Mouse (Mus musculus) kidney, embryonic 14.5 days (tissue): ENCODE data around the gene Lmx1b. TPM values are rescaled to one million over a fixed set of nuclear protein-coding genes. Genes with fewer than 3 reads are reported as not detected.

ENCODE experiments used
- ATAC-seq: fragments of 200-750 bp; cut with Nextera tagmentation; 2 replicates; pipeline ENCODE4 v1.8.0; 2017; ENCODE audit warnings: moderate number of reproducible peaks, mild to moderate bottlenecking, moderate TSS enrichment, moderate library complexity; ENCODE audit not compliant: low FRiP score, low TSS enrichment
- H3K27ac ChIP-seq: fragments of 300-500 bp; sonication (generic); 2 replicates; pipeline ENCODE4 v1.5.1; 2014; ENCODE audit warnings: low read depth, mild to moderate bottlenecking, low read length, moderate library complexity, mixed read lengths
- H3K27me3 ChIP-seq: fragments of 300-500 bp; sonication (generic); 2 replicates; pipeline ENCODE4 v1.6.1; 2014; ENCODE audit warnings: mild to moderate bottlenecking, low read length; ENCODE audit not compliant: control insufficient read depth, insufficient read depth
- H3K36me3 ChIP-seq: fragments of 300-500 bp; sonication (generic); 2 replicates; pipeline ENCODE4 v1.6.1; 2014; ENCODE audit warnings: low read length, mixed read lengths; ENCODE audit not compliant: control insufficient read depth, insufficient read depth
- H3K4me1 ChIP-seq: fragments of 300-500 bp; sonication (generic); 2 replicates; pipeline ENCODE4 v1.6.1; 2014; ENCODE audit warnings: low read length, mixed read lengths; ENCODE audit not compliant: control insufficient read depth, insufficient read depth
- H3K4me2 ChIP-seq: fragments of 300-500 bp; sonication (generic); replicated peaks from 2 replicates; pipeline ENCODE4 v1.6.1; 2014; ENCODE audit warnings: low read depth, mild to moderate bottlenecking, low read length
- H3K4me3 ChIP-seq: fragments of 300-500 bp; sonication (generic); 2 replicates; pipeline ENCODE4 v1.5.1; 2014; ENCODE audit warnings: mild to moderate bottlenecking, low read length
- H3K9ac ChIP-seq: fragments of 300-500 bp; sonication (generic); 2 replicates; pipeline ENCODE4 v1.6.1; 2014; ENCODE audit warnings: low read depth, mild to moderate bottlenecking, low read length, moderate library complexity
- H3K9me3 ChIP-seq: fragments of 300-500 bp; sonication (generic); 2 replicates; pipeline ENCODE4 v1.6.1; 2016; ENCODE audit warnings: low read length; ENCODE audit not compliant: control insufficient read depth
- WGBS: fragments of 180-500 bp; shearing (Covaris S2); extraction: QIAGEN DNeasy Blood & Tissue Kit; methylation state at CpG from one replicate; pipeline ENCODE4 v1.1.7; 2014; 5-methylcytosine and 5-hydroxymethylcytosine counted together
- polyA plus RNA-seq: library from polyadenylated mRNA; unstranded; fragments of >200 nt; fragmentation: Nextera tagmentation; extraction: Ambion mirVana; gene quantifications from 2 replicates; pipeline ENCODE4 v1.2.1, GENCODE M21; 2014

The Lmx1b gene
- polyA plus RNA-seq, 1 experiment from 2014 or later: 2.2 TPM

GRCm38 (mm10) chr2:33626262-33627057 lies 13.9 kb downstream of the Lmx1b start:
- Histone ChIP-seq H3K36me3 (no peaks in the 10 kb centered on the region), H3K4me3 (no peak overlapping the region), H3K4me2 (no peak overlapping the region; the same call in 1 of the 2 replicates), H3K27me3 (peaks cover 54% of the 10 kb centered on the region), H3K27ac (no peak overlapping the region), H3K9ac (no peak overlapping the region), H3K4me1 (peaks cover 46% of the 10 kb centered on the region), H3K9me3 (no peaks in the 10 kb centered on the region)
- no peak for ATAC-seq
- 13% methylated on average over 16 of the region's 16 CpGs for WGBS

- Histone ChIP-seq H3K27ac (no peak overlapping the region), H3K9me3 (no peaks in the 10 kb centered on the region), H3K27me3 (peaks cover 36% of the 10 kb centered on the region), H3K36me3 (no peaks in the 10 kb centered on the region), H3K4me3 (no peak overlapping the region), H3K4me2 (no peak overlapping the region), H3K4me1 (peaks cover 14% of the 10 kb centered on the region), H3K9ac (no peak overlapping the region)
- WGBS: 79% methylated on average over 9 of the region's 9 CpGs
- no peak for ATAC-seq
These were observed 22.6 kb downstream of the Lmx1b start for GRCm38 (mm10) chr2:33617670-33618069.

- no peak overlapping the region for H3K27ac ChIP-seq
- H3K36me3 ChIP-seq: no peaks in the 10 kb centered on the region
- no peaks in the 10 kb centered on the region for H3K9me3 ChIP-seq
- peaks cover 14% of the 10 kb centered on the region for H3K4me1 ChIP-seq
- H3K27me3 ChIP-seq: peaks cover 36% of the 10 kb centered on the region
- peak; percentile 55 for ATAC-seq
- H3K4me2 ChIP-seq: peak overlapping the region; percentile 73
- H3K4me3 ChIP-seq: peak overlapping the region; percentile 37
- WGBS: 1% methylated on average over 30 of the region's 30 CpGs
- H3K9ac ChIP-seq: peak overlapping the region; percentile 24; the same call in 1 of the 2 replicates
These were observed 23.9 kb downstream of the Lmx1b start for GRCm38 (mm10) chr2:33616411-33616843.

- peak; percentile 57 for ATAC-seq
- 3% methylated on average over 16 of the region's 17 CpGs for WGBS
- H3K9ac ChIP-seq: peak overlapping the region; percentile 24; the same call in 1 of the 2 replicates
- no peak overlapping the region for H3K27ac ChIP-seq
- peak overlapping the region; percentile 37 for H3K4me3 ChIP-seq
- no peaks in the 10 kb centered on the region for H3K36me3 ChIP-seq
- peaks cover 36% of the 10 kb centered on the region for H3K27me3 ChIP-seq
- peaks cover 14% of the 10 kb centered on the region for H3K4me1 ChIP-seq
- peak overlapping the region; percentile 73 for H3K4me2 ChIP-seq
- no peaks in the 10 kb centered on the region for H3K9me3 ChIP-seq
These were observed 24.4 kb downstream of the Lmx1b start for GRCm38 (mm10) chr2:33615843-33616344.

GRCm38 (mm10) chr2:33605487-33606256 lies 34.6 kb downstream of the Lmx1b start:
- Histone ChIP-seq H3K9me3 (no peaks in the 10 kb centered on the region), H3K27me3 (peaks cover 7% of the 10 kb centered on the region; the same call in 1 of the 2 replicates), H3K4me3 (no peak overlapping the region), H3K9ac (0 out of 2 replicates have a peak overlapping the region, but pooled peaks have one; percentile 9), H3K4me1 (peaks cover 22% of the 10 kb centered on the region), H3K27ac (peak overlapping the region; percentile 32; the same call in 1 of the 2 replicates), H3K36me3 (no peaks in the 10 kb centered on the region), H3K4me2 (no peak overlapping the region)
- peak; percentile 71 for ATAC-seq
- 2% methylated on average over 18 of the region's 18 CpGs for WGBS

- Histone ChIP-seq H3K9ac (no peak overlapping the region), H3K36me3 (no peaks in the 10 kb centered on the region), H3K27me3 (peaks cover 7% of the 10 kb centered on the region; the same call in 1 of the 2 replicates), H3K4me1 (peaks cover 22% of the 10 kb centered on the region), H3K4me2 (no peak overlapping the region), H3K27ac (no peak overlapping the region), H3K4me3 (no peak overlapping the region), H3K9me3 (no peaks in the 10 kb centered on the region)
- WGBS: under 1% methylated on average over 7 of the region's 7 CpGs
- ATAC-seq: peak; percentile 71
These were observed 35.3 kb downstream of the Lmx1b start for GRCm38 (mm10) chr2:33604846-33605486.

- no peaks in the 10 kb centered on the region for H3K36me3 ChIP-seq
- no peak overlapping the region for H3K4me2 ChIP-seq
- no peaks in the 10 kb centered on the region for H3K9me3 ChIP-seq
- peaks cover 15% of the 10 kb centered on the region for H3K4me1 ChIP-seq
- H3K4me3 ChIP-seq: no peak overlapping the region
- no peak overlapping the region for H3K9ac ChIP-seq
- H3K27ac ChIP-seq: no peak overlapping the region
- WGBS: 50% methylated on average over 6 of the region's 6 CpGs
- ATAC-seq: no peak
- H3K27me3 ChIP-seq: 0 out of 2 replicates have a peak, but pooled peaks cover 3% of the 10 kb centered on the region
These were observed 39.8 kb downstream of the Lmx1b start for GRCm38 (mm10) chr2:33600520-33600919.

GRCm38 (mm10) chr2:33597384-33597783 lies 42.9 kb downstream of the Lmx1b start:
- no peak overlapping the region for H3K4me2 ChIP-seq
- 51% methylated on average over 4 of the region's 4 CpGs for WGBS
- no peak for ATAC-seq
- no peak overlapping the region for H3K4me3 ChIP-seq
- no peak overlapping the region for H3K9ac ChIP-seq
- H3K9me3 ChIP-seq: no peaks in the 10 kb centered on the region
- H3K36me3 ChIP-seq: no peaks in the 10 kb centered on the region
- H3K27ac ChIP-seq: no peak overlapping the region
- H3K27me3 ChIP-seq: no peaks in the 10 kb centered on the region
- peaks cover 26% of the 10 kb centered on the region for H3K4me1 ChIP-seq
